Mouse (Mus musculus): ENCODE results near the gene Epb41l1.

Epb41l1 gene

GRCm38 (mm10) chr2:156543804-156544203 lies 123.1 kb downstream of the Epb41l1 start:
- no peak for DNase-seq

- peak; percentile 75 for DNase-seq
These were observed 126.6 kb downstream of the Epb41l1 start, which contains the start of gene Aar2 for GRCm38 (mm10) chr2:156547123-156547891. Gene Aar2 (plus strand): TSS chr2:156547584.

- no peak for DNase-seq
These were observed 131.7 kb downstream of the Epb41l1 start for GRCm38 (mm10) chr2:156552421-156552820.

- DNase-seq = no peak
These were observed 141.1 kb downstream of the Epb41l1 start for GRCm38 (mm10) chr2:156561808-156562207.

- no peak for DNase-seq
These were observed 142.8 kb downstream of the Epb41l1 start for GRCm38 (mm10) chr2:156563557-156563956.

- peak; percentile 51 for DNase-seq
These were observed 145.8 kb downstream of the Epb41l1 start for GRCm38 (mm10) chr2:156566512-156566911.

GRCm38 (mm10) chr2:156568647-156569046 lies 147.9 kb downstream of the Epb41l1 start:
- DNase-seq = no peak

- no peak for DNase-seq
These were observed 148.6 kb downstream of the Epb41l1 start for GRCm38 (mm10) chr2:156569261-156569660.

GRCm38 (mm10) chr2:156571521-156571920 lies 150.8 kb downstream of the Epb41l1 start:
- no peak for DNase-seq

GRCm38 (mm10) chr2:156576850-156577587 lies 156.3 kb downstream of the Epb41l1 start:
- no peak for DNase-seq

- DNase-seq = no peak
These were observed 159.8 kb downstream of the Epb41l1 start for GRCm38 (mm10) chr2:156580507-156580906.

GRCm38 (mm10) chr2:156581244-156581643 lies 160.5 kb downstream of the Epb41l1 start:
- no peak for DNase-seq

GRCm38 (mm10) chr2:156582887-156583286 lies 162.2 kb downstream of the Epb41l1 start:
- no peak for DNase-seq

- DNase-seq = peak; percentile 53
These were observed 163.6 kb downstream of the Epb41l1 start for GRCm38 (mm10) chr2:156584154-156584796.

- no peak for DNase-seq
These were observed 164.2 kb downstream of the Epb41l1 start for GRCm38 (mm10) chr2:156584797-156585471.

GRCm38 (mm10) chr2:156589481-156589880 lies 168.8 kb downstream of the Epb41l1 start:
- DNase-seq = no peak

All from cerebellum, adult 11 months (tissue).